Mouse (Mus musculus) liver, adult (tissue): ENCODE measurements around the gene Tarsl2.

Experiments
- GATA4 ChIP-seq: IDR thresholded peaks from 2 replicates; pipeline ENCODE4 v1.6.1; 2014; ENCODE audit warnings: mild to moderate bottlenecking, low read length; ENCODE audit not compliant: insufficient replicate concordance

The Tarsl2 gene

GRCm38 (mm10) chr7:65644643-65645351, at the start of gene Tarsl2:
TSS of gene Tarsl2 (plus strand) at chr7:65644898.
- TF ChIP-seq GATA4, result 0 out of 2 replicates have a peak, but pooled peaks have one; percentile 6

- no peak for TF ChIP-seq GATA4
Measured at GRCm38 (mm10) chr7:65606124-65606523, 38.6 kb upstream of the Tarsl2 start.

DNA sequence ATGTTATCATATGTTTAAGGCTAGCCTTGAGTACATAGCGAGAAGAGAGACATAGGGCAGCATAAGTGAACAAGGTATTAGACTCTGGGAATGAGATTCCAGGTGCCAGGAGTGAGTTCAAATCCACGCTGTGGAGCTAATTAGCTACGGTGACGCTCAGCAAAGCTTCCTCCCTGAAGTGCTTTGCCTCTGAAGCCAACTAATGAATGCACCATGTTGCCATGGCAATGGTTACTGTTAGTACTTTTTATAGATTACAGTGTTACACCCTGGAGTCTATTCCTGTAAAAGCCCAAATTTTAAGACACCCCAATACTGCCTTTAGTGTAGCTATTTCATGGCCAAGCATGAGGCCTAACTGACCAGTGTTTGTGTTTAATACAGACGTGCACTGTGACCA, 37.7 kb upstream of the Tarsl2 start:
- TF ChIP-seq GATA4, result no peak

DNA sequence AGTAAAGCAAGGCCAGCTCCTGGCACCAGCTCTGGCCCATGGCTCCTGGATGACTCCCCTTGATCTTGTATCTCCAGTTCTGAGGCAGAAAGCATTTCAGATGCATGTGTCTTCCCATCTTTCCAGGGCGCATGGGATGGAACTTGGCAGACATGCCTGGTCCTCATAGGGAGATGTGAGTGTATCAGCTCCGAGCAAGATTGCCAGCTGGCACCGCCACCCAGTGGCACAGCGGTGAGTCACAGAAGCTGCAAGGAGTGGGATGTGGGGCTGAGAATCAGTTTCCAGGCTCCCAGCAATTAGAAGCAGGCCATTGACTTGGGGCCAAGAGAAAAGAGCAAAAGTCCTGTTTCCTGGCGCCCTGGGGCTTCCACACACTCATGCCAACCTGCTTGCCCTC, 34.5 kb upstream of the Tarsl2 start:
- no peak for TF ChIP-seq GATA4

DNA sequence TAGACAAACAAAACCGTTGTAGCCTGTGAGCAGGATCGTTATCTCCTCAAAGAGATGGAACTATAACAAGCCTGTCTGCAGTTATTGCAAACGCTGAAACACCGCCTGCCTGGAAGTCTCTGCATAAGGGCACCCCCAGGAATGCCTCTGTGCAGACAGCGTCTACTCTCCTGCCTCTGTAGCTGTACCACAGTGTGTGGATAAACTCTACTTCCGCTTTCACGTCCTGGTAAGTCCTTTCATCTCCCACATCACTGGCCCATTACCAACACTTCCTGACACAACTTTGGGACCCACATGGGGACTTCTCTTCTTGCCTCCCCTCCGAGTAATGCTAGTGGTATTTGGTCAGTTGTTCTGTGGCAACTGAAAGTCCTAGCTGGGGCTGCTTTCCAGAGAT, 34.0 kb upstream of the Tarsl2 start:
- no peak for TF ChIP-seq GATA4

- no peak for TF ChIP-seq GATA4
Measured at GRCm38 (mm10) chr7:65611298-65611697, 33.4 kb upstream of the Tarsl2 start.

GRCm38 (mm10) chr7:65613723-65614122, 31.0 kb upstream of the Tarsl2 start:
- TF ChIP-seq GATA4, result no peak

- no peak for TF ChIP-seq GATA4
Measured at GRCm38 (mm10) chr7:65618751-65619150, 25.9 kb upstream of the Tarsl2 start.

DNA sequence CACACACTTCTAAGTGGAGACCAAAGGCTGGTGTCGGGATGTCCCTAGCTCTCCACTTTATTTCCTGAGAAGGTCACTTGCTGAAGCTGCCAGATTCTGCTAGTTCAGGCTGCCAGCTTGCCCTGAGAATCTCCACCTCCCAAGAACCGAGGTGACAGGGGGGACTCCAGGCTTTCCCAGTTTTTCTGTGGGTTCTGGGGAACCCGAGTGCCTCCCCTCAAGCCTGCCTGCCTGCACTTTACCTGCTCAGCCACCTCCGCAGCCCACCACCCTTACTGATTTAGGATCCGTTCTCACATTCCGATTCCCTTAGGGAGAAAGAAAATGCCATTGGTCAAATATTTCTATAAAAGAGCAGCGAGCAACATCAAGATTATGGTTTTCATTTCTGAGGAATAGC, 24.0 kb upstream of the Tarsl2 start:
- no peak for TF ChIP-seq GATA4

DNA sequence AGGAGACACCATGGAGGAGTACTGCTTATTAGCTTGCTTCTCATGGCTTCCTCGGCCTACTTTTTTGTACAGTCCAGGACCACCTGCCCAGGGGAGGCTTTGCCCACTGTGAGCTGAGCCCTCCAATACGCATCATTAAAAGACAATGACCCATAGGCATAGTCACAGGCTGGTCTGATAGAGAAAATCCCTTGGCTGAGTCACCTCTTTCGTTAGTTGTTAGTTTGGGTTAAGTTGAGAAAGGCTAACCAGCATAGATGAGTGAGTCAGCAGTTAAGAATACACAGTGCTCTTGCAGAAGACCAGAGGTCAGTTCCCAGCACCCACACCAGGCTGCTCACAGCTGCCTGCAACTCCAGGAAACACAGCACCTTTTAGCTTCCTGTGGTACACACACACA, 21.4 kb upstream of the Tarsl2 start:
- TF ChIP-seq GATA4, result no peak

GRCm38 (mm10) chr7:65625528-65625927, 19.2 kb upstream of the Tarsl2 start:
- TF ChIP-seq GATA4, result no peak

- TF ChIP-seq GATA4, result no peak
Measured at GRCm38 (mm10) chr7:65629846-65630245, 14.9 kb upstream of the Tarsl2 start.

- no peak for TF ChIP-seq GATA4
Measured at GRCm38 (mm10) chr7:65630661-65631060, 14.0 kb upstream of the Tarsl2 start.

DNA sequence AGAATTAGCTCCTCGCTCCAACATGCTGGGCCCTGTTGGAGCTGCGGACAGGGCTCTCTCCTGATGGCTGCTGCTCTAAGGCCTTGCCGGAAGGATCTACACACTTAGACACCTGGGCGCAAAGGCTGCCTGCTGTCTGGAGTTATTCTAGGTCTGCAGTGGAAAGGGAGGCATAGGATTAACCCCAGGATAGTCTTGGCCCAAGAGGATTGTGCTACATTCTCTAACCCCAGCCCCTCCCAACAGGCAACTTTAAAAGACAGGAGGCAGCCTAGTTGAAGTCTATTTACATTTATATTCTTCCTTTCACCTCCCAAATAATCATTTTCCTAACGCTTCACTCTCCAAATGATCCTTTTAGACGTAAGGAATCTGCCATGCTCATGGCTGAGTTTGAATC, 8.9 kb upstream of the Tarsl2 start:
- TF ChIP-seq GATA4, result no peak

GRCm38 (mm10) chr7:65636356-65636880, 8.3 kb upstream of the Tarsl2 start:
- TF ChIP-seq GATA4, result no peak

DNA sequence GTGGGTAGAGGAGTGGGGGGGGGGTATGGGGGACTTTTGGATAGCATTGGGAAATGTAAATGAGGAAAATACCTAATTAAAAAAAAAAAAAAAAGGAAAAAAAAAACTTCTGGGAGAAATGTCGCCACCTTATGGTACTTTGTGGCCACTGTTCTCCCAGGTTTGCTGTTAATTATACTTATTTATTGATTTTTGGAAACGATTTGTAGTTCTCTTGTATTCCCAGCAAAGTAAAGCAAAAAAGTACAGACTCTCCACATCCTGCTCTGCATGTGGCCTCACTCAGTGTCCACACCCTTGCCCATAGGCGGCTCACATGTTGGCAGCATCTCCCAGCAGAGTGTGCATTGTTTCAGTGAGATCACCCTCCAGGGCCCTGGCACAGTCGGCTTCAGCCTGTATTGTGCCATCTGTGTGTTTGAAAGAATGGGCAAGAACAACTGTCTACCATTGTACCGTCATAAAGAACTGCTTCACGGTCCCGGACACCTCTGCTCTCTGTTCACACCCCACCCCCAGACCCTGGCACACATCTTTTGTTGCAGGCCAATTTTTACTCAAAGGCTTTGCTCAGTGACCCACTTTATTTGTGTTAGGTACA, 6.4 kb upstream of the Tarsl2 start:
- no peak for TF ChIP-seq GATA4
